ENCODE assay signal across 14 mouse cellular contexts in genomic region chr10:39654001-39654416, GRCm38 (mm10). TPM values are rescaled to one million over a fixed set of nuclear protein-coding genes. Genes with fewer than 3 reads are reported as not detected.
A peak's percentile ranks its signal among the peaks of the same experiment; 100 is the strongest.
DNase-seq lines count a peak whose midpoint lies in the region; ATAC-seq lines count a peak whose summit lies in the region.
"Had no signal": no experiment of that assay in that cellular context is flagged by ENCODE, and none has a peak within 500 bp of the region (broad histone marks: within the 10 kb centered on the region; RNA-seq: fewer than 3 reads in every experiment).

No protein-coding gene starts in this region.

- H3K27me3 ChIP-seq in forebrain, embryonic 10.5 days (ENCODE audit: poor library complexity, severe bottlenecking) = no peaks in the 10 kb centered on the region
- no peaks in the 10 kb centered on the region for H3K27me3 ChIP-seq in forebrain, embryonic 11.5 days (ENCODE audit: control insufficient read depth, insufficient read depth, low read length)
- no peaks in the 10 kb centered on the region for H3K27me3 ChIP-seq in hindbrain, embryonic 11.5 days (ENCODE audit: control insufficient read depth, insufficient read depth, low read length)
- H3K27me3 ChIP-seq in midbrain, embryonic 11.5 days (ENCODE audit: control insufficient read depth, insufficient read depth, low read length) = no peaks in the 10 kb centered on the region
- H3K27me3 ChIP-seq: stomach, embryonic 15.5 days had no signal

- WGBS in forebrain, embryonic 10.5 days = 54% methylated on average over 8 of the region's 8 CpGs
- WGBS in forebrain, embryonic 11.5 days = 59% methylated on average over 8 of the region's 8 CpGs
- WGBS in hindbrain, embryonic 11.5 days = 47% methylated on average over 8 of the region's 8 CpGs
- WGBS in midbrain, embryonic 11.5 days = 68% methylated on average over 8 of the region's 8 CpGs

- DNase-seq in forebrain, embryonic 10.5 days (ENCODE audit: extremely low spot score, low spot score) = no peak
- DNase-seq in forebrain, embryonic 11.5 days (ENCODE audit: low spot score) = no peak
- peak; percentile 75 for DNase-seq in embryo, embryonic 10.5 days (ENCODE audit: low spot score)
- DNase-seq in hindbrain, embryonic 11.5 days (ENCODE audit: low spot score) = no peak
- DNase-seq in midbrain, embryonic 11.5 days (ENCODE audit: low spot score, missing footprints) = no peak
- no peak for DNase-seq in adrenal gland, postnatal 25 days
- no peak for DNase-seq in left cerebral cortex, postnatal 14 days (ENCODE audit: low spot score in 2 of 2)
- DNase-seq in frontal cortex, postnatal 25 days (ENCODE audit: low spot score in 2 of 2) = no peak
- DNase-seq: adrenal gland, postnatal 10 days; cerebellum, adult 9-10 months; kidney, postnatal 4 days had no signal

- ATAC-seq in forebrain, embryonic 11.5 days (replicated peaks; ENCODE audit: low FRiP score) = no peak
- ATAC-seq in hindbrain, embryonic 11.5 days (ENCODE audit: low FRiP score) = peak; percentile 59; the same call in 1 of the 2 replicates
- peak; percentile 46; the same call in 1 of the 2 replicates for ATAC-seq in midbrain, embryonic 11.5 days (ENCODE audit: low FRiP score)

- H3K9me3 ChIP-seq in forebrain, embryonic 10.5 days = no peaks in the 10 kb centered on the region
- no peaks in the 10 kb centered on the region for H3K9me3 ChIP-seq in forebrain, embryonic 11.5 days (ENCODE audit: control insufficient read depth, low read length)
- no peaks in the 10 kb centered on the region for H3K9me3 ChIP-seq in hindbrain, embryonic 11.5 days (ENCODE audit: control insufficient read depth, low read length)
- no peaks in the 10 kb centered on the region for H3K9me3 ChIP-seq in midbrain, embryonic 11.5 days (ENCODE audit: control insufficient read depth, low read length)
- H3K9me3 ChIP-seq: G1E; stomach, embryonic 15.5 days had no signal

- H3K9ac ChIP-seq in forebrain, embryonic 11.5 days (ENCODE audit: low read length) = no peak overlapping the region
- no peak overlapping the region for H3K9ac ChIP-seq in hindbrain, embryonic 11.5 days (ENCODE audit: low read depth, low read length)
- no peak overlapping the region for H3K9ac ChIP-seq in midbrain, embryonic 11.5 days (ENCODE audit: low read length)
- H3K9ac ChIP-seq: stomach, embryonic 15.5 days had no signal

- no peak overlapping the region for H3K4me3 ChIP-seq in forebrain, embryonic 10.5 days
- H3K4me3 ChIP-seq in forebrain, embryonic 11.5 days (ENCODE audit: low read depth, low read length) = no peak overlapping the region
- no peak overlapping the region for H3K4me3 ChIP-seq in hindbrain, embryonic 11.5 days (ENCODE audit: low read depth, low read length)
- H3K4me3 ChIP-seq in midbrain, embryonic 11.5 days (ENCODE audit: low read depth, low read length) = no peak overlapping the region
- H3K4me3 ChIP-seq: stomach, embryonic 15.5 days had no signal

- H3K27ac ChIP-seq in forebrain, embryonic 10.5 days = peak overlapping the region; percentile 70
- no peak overlapping the region for H3K27ac ChIP-seq in forebrain, embryonic 11.5 days (ENCODE audit: low read depth, low read length)
- no peak overlapping the region for H3K27ac ChIP-seq in hindbrain, embryonic 11.5 days (ENCODE audit: low read depth, low read length)
- no peak overlapping the region for H3K27ac ChIP-seq in midbrain, embryonic 11.5 days (ENCODE audit: low read depth, low read length)
- H3K27ac ChIP-seq: stomach, embryonic 15.5 days had no signal

- intact Hi-C loops in left cerebral cortex, postnatal 14 days (cut with DNase I) = no loop called here

- H3K36me3 ChIP-seq in forebrain, embryonic 10.5 days (replicated peaks) = peaks cover 39% of the 10 kb centered on the region
- H3K36me3 ChIP-seq in forebrain, embryonic 11.5 days (ENCODE audit: control insufficient read depth, insufficient read depth, low read length) = no peaks in the 10 kb centered on the region; the same call in 1 of the 2 replicates
- no peaks in the 10 kb centered on the region for H3K36me3 ChIP-seq in hindbrain, embryonic 11.5 days (ENCODE audit: control insufficient read depth, insufficient read depth, low read length)
- H3K36me3 ChIP-seq in midbrain, embryonic 11.5 days (ENCODE audit: control insufficient read depth, insufficient read depth, low read length) = no peaks in the 10 kb centered on the region
- H3K36me3 ChIP-seq: G1E had no signal

- H3K4me2 ChIP-seq in forebrain, embryonic 11.5 days (ENCODE audit: low read depth, low read length, severe bottlenecking) = no peak overlapping the region
- H3K4me2 ChIP-seq in hindbrain, embryonic 11.5 days (replicated peaks; ENCODE audit: low read depth, low read length) = no peak overlapping the region
- H3K4me2 ChIP-seq in midbrain, embryonic 11.5 days = no peak overlapping the region
- H3K4me2 ChIP-seq: liver, embryonic 11.5 days; stomach, embryonic 15.5 days had no signal

- peaks cover 27% of the 10 kb centered on the region for H3K4me1 ChIP-seq in forebrain, embryonic 10.5 days
- H3K4me1 ChIP-seq in forebrain, embryonic 11.5 days (replicated peaks; ENCODE audit: control insufficient read depth, insufficient read depth, low read length) = peaks cover 2% of the 10 kb centered on the region; the same call in 1 of the 2 replicates
- peaks cover 6% of the 10 kb centered on the region for H3K4me1 ChIP-seq in hindbrain, embryonic 11.5 days (replicated peaks; ENCODE audit: control insufficient read depth, insufficient read depth, low read length)
- H3K4me1 ChIP-seq in midbrain, embryonic 11.5 days (ENCODE audit: control insufficient read depth, insufficient read depth, low read length) = peaks cover 2% of the 10 kb centered on the region

RNA-seq across cellular contexts. Expression of gene Traf3ip2, which starts 41.3 kb away (rescaled TPM):
- 10.3 and 11.7 TPM in 2 replicates for polyA plus RNA-seq in forebrain, embryonic 10.5 days (2016; fragmentation: Nextera tagmentation; extraction: Ambion mirVana)
- polyA plus RNA-seq in forebrain, embryonic 11.5 days (2014; fragmentation: Nextera tagmentation; extraction: Ambion mirVana) = 3.8 and 5.4 TPM in 2 replicates
- 5.6 and 7.2 TPM in 2 replicates for polyA plus RNA-seq in hindbrain, embryonic 11.5 days (2014; fragmentation: Nextera tagmentation; extraction: Ambion mirVana)
- 3.9 TPM in 2 replicates for polyA plus RNA-seq in midbrain, embryonic 11.5 days (2014; fragmentation: Nextera tagmentation; extraction: Ambion mirVana)
- total RNA-seq in adrenal gland, postnatal 25 days (2021) = 24.4 and 26.0 TPM in 2 replicates
- 1 to 10 TPM in 1 of 2 experiments, under 1 TPM in 1; 0.94 to 1.1 TPM for total RNA-seq in left cerebral cortex, postnatal 14 days (2021)
